Mouse (Mus musculus) embryonic stem cell, embryonic (primary cell): ENCODE measurements at regions not wholly inside any gene's neighbourhood (a gene's known extent, or its start where the extent isn't known, plus 50 kb on each side); places are given as distances from the start of the nearest gene placed in this dataset.

Experiments used
- CTCF ChIA-PET, 4 experiments: fragments of 300-600 bp in 2 of 4; fragments of 350-600 bp in 2 of 4; sonication (Branson Sonifier 250); formaldehyde crosslinking; loops; one replicate each; lab custom pipeline; 2022; ENCODE audit warnings: inconsistent platforms in 2 of 4; lab: Charles Lee
- POLR2A ChIA-PET, 4 experiments: fragments of 300-600 bp in 2 of 4; fragments of 350-600 bp in 2 of 4; sonication (Branson Sonifier 250); formaldehyde crosslinking; loops; one replicate each; lab custom pipeline; 2022; ENCODE audit warnings: antibody characterized with exemption in 4 of 4, inconsistent platforms in 1 of 4; lab: Charles Lee

GRCm38 (mm10) chr3:33902431-33902830 is 58.3 kb upstream of the Ccdc39 start:
- ChIA-PET CTCF (no interaction called here), POLR2A (interaction anchor here in 1 of 4 experiments (2.0 kb wide), 1 partner anchor 103 kb away, joined by 4 read pairs; the partner anchor contains the start of gene Ttc14)

- ChIA-PET POLR2A (interaction anchor here in 1 of 4 experiments (0.6 kb wide), 1 partner anchor 547 kb away, joined by 3 read pairs; no protein-coding TSS in a partner anchor), CTCF (interaction anchor here in 1 of 4 experiments (0.6 kb wide), 1 partner anchor 79 kb away, joined by 3 read pairs; no protein-coding TSS in a partner anchor)
These were observed 59.2 kb upstream of the Ccdc39 start for GRCm38 (mm10) chr3:33903326-33903725.

- POLR2A ChIA-PET, result interaction anchor here in 1 of 4 experiments (1.1 kb wide), 1 partner anchor 760 kb away, joined by 3 read pairs; no protein-coding TSS in a partner anchor
- CTCF ChIA-PET, result interaction anchor here in 2 of 4 experiments (0.6 to 1.3 kb wide), 2 partner anchors 10 to 11 kb away, joined by 3 to 4 read pairs; no protein-coding TSS in a partner anchor
These were observed 59.7 kb upstream of the Ccdc39 start for GRCm38 (mm10) chr3:33903816-33904215.

- ChIA-PET POLR2A (interaction anchor here in 2 of 4 experiments (1.1 to 1.4 kb wide), 2 partner anchors 50 to 758 kb away, joined by 3 read pairs; no protein-coding TSS in a partner anchor), CTCF (interaction anchor here in 1 of 4 experiments (1.3 kb wide), 1 partner anchor 9 kb away, joined by 3 read pairs; no protein-coding TSS in a partner anchor)
These were observed 61.0 kb upstream of the Ccdc39 start for GRCm38 (mm10) chr3:33904854-33905678.

- ChIA-PET POLR2A (interaction anchor here in 1 of 4 experiments (1.4 kb wide), 1 partner anchor 51 kb away, joined by 3 read pairs; no protein-coding TSS in a partner anchor), CTCF (no interaction called here)
These were observed 61.5 kb upstream of the Ccdc39 start for GRCm38 (mm10) chr3:33905679-33906007.

GRCm38 (mm10) chr3:33907061-33907460 is 63.0 kb upstream of the Ccdc39 start:
- ChIA-PET POLR2A (interaction anchor here in 1 of 4 experiments (0.7 kb wide), 1 partner anchor 988 kb away, joined by 3 read pairs; no protein-coding TSS in a partner anchor), CTCF (interaction anchor here in 1 of 4 experiments (0.5 kb wide), 1 partner anchor 671 kb away, joined by 10 read pairs; no protein-coding TSS in a partner anchor)

- POLR2A ChIA-PET, result no interaction called here
- CTCF ChIA-PET, result no interaction called here
These were observed 67.4 kb upstream of the Ccdc39 start for GRCm38 (mm10) chr3:33911559-33911958.

- CTCF ChIA-PET, result interaction anchor here in 3 of 4 experiments (0.6 to 2.2 kb wide), 4 partner anchors 9 to 433 kb away, joined by 3 to 8 read pairs (median 4); no protein-coding TSS in a partner anchor
- POLR2A ChIA-PET, result no interaction called here
These were observed 69.4 kb upstream of the Ccdc39 start for GRCm38 (mm10) chr3:33913470-33913869.

GRCm38 (mm10) chr3:33914386-33914785 is 70.3 kb upstream of the Ccdc39 start:
- POLR2A ChIA-PET, result interaction anchor here in 2 of 4 experiments (0.6 to 1.5 kb wide), 3 partner anchors 76 to 398 kb away, joined by 3 to 5 read pairs (median 5); partner anchors contain the start of gene Ttc14 (in 1 of the 2)

GRCm38 (mm10) chr3:33915777-33916176 is 71.7 kb upstream of the Ccdc39 start:
- ChIA-PET CTCF (no interaction called here), POLR2A (no interaction called here)

More at GRCm38 (mm10) chr3:33914386-33914785, 70.3 kb upstream of the Ccdc39 start:
- CTCF ChIA-PET, result interaction anchor here in 1 of 4 experiments (1.2 to 2.2 kb wide), 2 partner anchors 10 to 90 kb away, joined by 3 to 8 read pairs; no protein-coding TSS in a partner anchor

- ChIA-PET CTCF (no interaction called here), POLR2A (interaction anchor here in 1 of 4 experiments (1.1 kb wide), 1 partner anchor 116 kb away, joined by 3 read pairs; the partner anchor contains the start of gene Ttc14)
These were observed 72.2 kb upstream of the Ccdc39 start for GRCm38 (mm10) chr3:33916318-33916717.

- CTCF ChIA-PET, result interaction anchor here in 1 of 4 experiments (2.8 kb wide), 1 partner anchor 92 kb away, joined by 16 read pairs; no protein-coding TSS in a partner anchor
These were observed 72.7 kb upstream of the Ccdc39 start for GRCm38 (mm10) chr3:33916818-33917217.

GRCm38 (mm10) chr3:33918785-33919184 is 74.7 kb upstream of the Ccdc39 start:
- CTCF ChIA-PET, result interaction anchor here (0.5 to 2.8 kb wide), 21 partner anchors 9 to 1302 kb away, joined by 3 to 16 read pairs (median 4); partner anchors contain the start of genes Gnb4 (in 1 of the 4) and Ttc14 (in 1 of the 4)
- POLR2A ChIA-PET, result interaction anchor here in 3 of 4 experiments (0.6 to 1.4 kb wide), 8 partner anchors 68 to 1029 kb away, joined by 3 to 7 read pairs (median 4); partner anchors contain the start of gene Ttc14 (in 1 of the 3)

More at GRCm38 (mm10) chr3:33916818-33917217, 72.7 kb upstream of the Ccdc39 start:
- POLR2A ChIA-PET, result interaction anchor here in 1 of 4 experiments (1.1 kb wide), 1 partner anchor 117 kb away, joined by 3 read pairs; the partner anchor contains the start of gene Ttc14

GRCm38 (mm10) chr3:33925072-33925471 is 81.0 kb upstream of the Ccdc39 start:
- POLR2A ChIA-PET, result no interaction called here
- CTCF ChIA-PET, result interaction anchor here in 1 of 4 experiments (0.6 to 1.5 kb wide), 2 partner anchors 100 to 189 kb away, joined by 4 to 5 read pairs; no protein-coding TSS in a partner anchor

GRCm38 (mm10) chr3:33955064-33955463 is 64.7 kb upstream of the Fxr1 start:
- CTCF ChIA-PET, result interaction anchor here in 3 of 4 experiments (0.6 to 1.3 kb wide), 3 partner anchors 38 to 355 kb away, joined by 3 to 5 read pairs (median 3); no protein-coding TSS in a partner anchor
- POLR2A ChIA-PET, result interaction anchor here in 2 of 4 experiments (1.1 to 3.5 kb wide), 3 partner anchors 81 to 155 kb away, joined by 4 to 19 read pairs (median 13); partner anchors contain the start of gene Ttc14 (in 1 of the 2)

- POLR2A ChIA-PET, result interaction anchor here in 2 of 4 experiments (0.8 to 3.5 kb wide), 10 partner anchors 33 to 156 kb away, joined by 3 to 19 read pairs (median 4); partner anchors contain the start of genes Ttc14 (in 2 of the 2) and Fxr1 (in 1 of the 2)
These were observed 63.7 kb upstream of the Fxr1 start for GRCm38 (mm10) chr3:33955854-33956624.

GRCm38 (mm10) chr3:33956625-33957023 is 63.1 kb upstream of the Fxr1 start:
- CTCF ChIA-PET, result interaction anchor here in 3 of 4 experiments (0.6 to 1.8 kb wide), 7 partner anchors 23 to 275 kb away, joined by 3 to 4 read pairs (median 3); no protein-coding TSS in a partner anchor
- POLR2A ChIA-PET, result interaction anchor here in 2 of 4 experiments (0.8 to 3.5 kb wide), 18 partner anchors 32 to 157 kb away, joined by 3 to 19 read pairs (median 4); partner anchors contain the start of genes Fxr1 (in 1 of the 2) and Ttc14 (in 1 of the 2)

More at GRCm38 (mm10) chr3:33955854-33956624, 63.7 kb upstream of the Fxr1 start:
- CTCF ChIA-PET, result interaction anchor here (0.5 to 1.6 kb wide), 9 partner anchors 37 to 1088 kb away, joined by 3 to 4 read pairs (median 3); no protein-coding TSS in a partner anchor
